Mouse (Mus musculus): ENCODE results near the gene 1700016D06Rik. TPM values are rescaled to one million over a fixed set of nuclear protein-coding genes. Genes with fewer than 3 reads are reported as not detected.

1700016D06Rik gene
- total RNA-seq (2023) = not detected

DNA sequence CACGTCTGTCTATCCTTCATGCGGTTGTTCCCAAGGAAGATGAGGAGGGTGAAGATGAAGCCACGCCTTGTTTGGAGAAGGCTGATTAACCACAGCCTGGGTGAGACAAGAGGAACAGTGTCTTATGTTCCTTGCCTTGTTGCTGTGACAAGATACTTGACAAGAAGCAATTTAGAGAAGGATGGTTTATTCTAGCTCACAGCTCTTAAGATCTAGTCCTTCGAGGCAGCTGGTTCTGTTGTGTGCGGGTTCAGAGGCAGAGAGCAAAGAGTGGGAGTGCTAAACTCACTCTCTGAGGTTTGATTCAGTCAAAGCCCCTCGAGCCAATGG lies at the start of gene 1700016D06Rik:
Gene 1700016D06Rik, minus strand, starts transcription at position 31 of the 330 bp plus-strand sequence.

DNA sequence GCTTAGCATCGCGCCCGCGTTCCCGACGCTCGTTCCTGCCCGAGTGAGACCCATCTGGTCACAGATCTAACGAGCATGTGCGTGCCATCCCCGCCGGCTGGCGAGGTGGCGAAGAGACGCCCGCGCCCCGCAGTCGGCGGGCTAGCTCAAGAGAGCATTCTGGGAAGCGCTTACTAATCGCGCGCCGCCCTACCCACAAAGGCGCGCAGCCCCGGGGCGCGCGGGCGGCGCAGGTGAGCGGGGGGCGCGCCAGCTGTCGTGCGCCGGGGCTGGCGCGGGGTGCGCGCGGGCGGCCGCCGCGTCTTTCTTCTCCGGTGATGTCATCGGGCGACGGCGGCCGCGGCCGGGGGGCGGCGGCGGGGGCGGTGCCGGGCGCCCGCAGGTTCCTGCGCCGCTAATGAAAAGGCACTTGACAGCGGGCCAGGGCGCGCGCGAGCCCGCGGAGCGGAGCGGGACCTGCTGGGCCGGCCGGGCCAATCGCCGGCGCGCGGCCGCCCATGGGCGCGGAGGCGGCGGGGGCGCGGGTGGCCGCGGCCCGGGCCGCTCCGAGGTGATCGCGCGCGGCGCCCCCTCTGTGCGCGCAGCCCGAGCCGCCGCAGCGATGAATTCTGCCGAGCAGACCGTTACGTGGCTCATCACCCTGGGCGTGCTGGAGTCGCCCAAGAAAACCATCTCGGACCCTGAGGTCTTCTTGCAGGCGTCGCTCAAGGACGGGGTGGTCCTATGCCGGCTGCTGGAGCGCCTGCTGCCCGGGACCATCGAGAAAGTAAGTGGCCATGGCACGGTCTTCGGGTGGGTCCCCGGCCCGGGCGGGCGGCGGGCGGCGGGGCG lies 27.0 kb upstream of the 1700016D06Rik start, which contains the start of gene Arhgef7:
Gene Arhgef7, plus strand, starts transcription at position 71 of the 831 bp plus-strand sequence.

DNA sequence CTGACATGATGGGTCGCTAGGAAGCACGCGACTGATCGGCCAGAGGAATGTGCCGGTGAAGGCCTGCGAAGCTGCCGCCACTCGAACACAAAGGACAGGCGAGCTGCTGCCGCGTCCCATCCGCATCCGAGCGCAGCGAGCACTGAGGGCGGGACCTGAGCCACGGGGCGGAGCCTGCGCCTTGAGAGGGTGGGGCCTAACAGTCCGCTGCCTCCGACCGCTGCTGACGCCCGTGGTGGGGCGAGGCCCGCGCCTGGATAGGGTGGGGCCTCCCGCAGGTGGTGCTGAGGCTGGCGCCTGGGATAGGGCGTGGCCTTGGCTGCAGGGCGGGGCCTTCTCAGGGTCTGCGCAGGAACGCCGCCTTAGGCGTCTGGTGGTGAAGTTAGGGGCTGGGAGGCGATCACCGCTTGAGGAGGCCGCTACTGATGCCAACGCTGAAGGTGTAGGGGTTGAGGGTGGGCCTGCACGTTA lies 65.2 kb downstream of the 1700016D06Rik start, which contains the start of gene Ankrd10:
Gene Ankrd10, minus strand, starts transcription at position 147 of the 471 bp plus-strand sequence.

Other genes starting within 250 kb of the 1700016D06Rik start
- 100 to 1,000 TPM in 1 of 2 experiments, 10 to 100 TPM in 1; 59.5 to 103 TPM for gene Rab20, start 222.4 kb downstream of the 1700016D06Rik start, total RNA-seq (2023)
- 10 to 100 TPM; 36.4 to 39.5 TPM for gene Naxd, start 203.6 kb downstream of the 1700016D06Rik start, total RNA-seq (2023)
- gene Cars2, start 150.3 kb downstream of the 1700016D06Rik start, total RNA-seq (2023) = 10 to 100 TPM; 26.2 to 31.3 TPM
- 10 to 100 TPM; 37.8 to 41.0 TPM for gene Ing1, start 145.5 kb downstream of the 1700016D06Rik start, total RNA-seq (2023)
- 10 to 100 TPM; 37.8 to 50.1 TPM for gene Ankrd10, start 65.3 kb downstream of the 1700016D06Rik start, total RNA-seq (2023)
- 10 to 100 TPM; 48.0 to 51.1 TPM for gene Arhgef7, start 26.7 kb upstream of the 1700016D06Rik start, total RNA-seq (2023)
- not detected for gene Tex29, start 139.4 kb upstream of the 1700016D06Rik start, total RNA-seq (2023)

All from monocyte, adult 59 days (primary cell).